Mouse (Mus musculus) kidney, embryonic 15.5 days (tissue): ENCODE measurements around the gene Heatr5a. TPM values are rescaled to one million over a fixed set of nuclear protein-coding genes. Genes with fewer than 3 reads are reported as not detected.

Experiments used
- ATAC-seq: fragments of 200-750 bp; cut with Nextera tagmentation; replicated peaks from 2 replicates; pipeline ENCODE4 v1.8.0; 2017; ENCODE audit warnings: moderate TSS enrichment; ENCODE audit not compliant: low FRiP score
- H3K27ac ChIP-seq: fragments of 300-500 bp; sonication (generic); 2 replicates; pipeline ENCODE4 v1.5.1; 2015; ENCODE audit warnings: mild to moderate bottlenecking, inconsistent platforms
- H3K27me3 ChIP-seq: fragments of 300-500 bp; sonication (generic); 2 replicates; pipeline ENCODE4 v1.6.1; 2015; ENCODE audit warnings: inconsistent platforms
- H3K36me3 ChIP-seq: fragments of 300-500 bp; sonication (generic); 2 replicates; pipeline ENCODE4 v1.6.1; 2015; ENCODE audit warnings: inconsistent platforms
- H3K4me1 ChIP-seq: fragments of 300-500 bp; sonication (generic); 2 replicates; pipeline ENCODE4 v1.6.1; 2015; ENCODE audit warnings: inconsistent platforms
- H3K4me2 ChIP-seq: fragments of 300-500 bp; sonication (generic); 2 replicates; pipeline ENCODE4 v1.6.1; 2015; ENCODE audit warnings: moderate library complexity, mild to moderate bottlenecking, inconsistent platforms
- H3K4me3 ChIP-seq: fragments of 300-500 bp; sonication (generic); replicated peaks from 2 replicates; pipeline ENCODE4 v1.5.1; 2015; ENCODE audit warnings: mild to moderate bottlenecking, inconsistent platforms
- H3K9ac ChIP-seq: fragments of 300-500 bp; sonication (generic); 2 replicates; pipeline ENCODE4 v1.6.1; 2015; ENCODE audit warnings: mild to moderate bottlenecking, inconsistent platforms
- H3K9me3 ChIP-seq: fragments of 300-500 bp; sonication (generic); replicated peaks from 2 replicates; pipeline ENCODE4 v1.6.1; 2016; ENCODE audit warnings: inconsistent platforms
- WGBS: fragments of 180-500 bp; shearing (Covaris S2); methylation state at CpG from one replicate; pipeline ENCODE4 v1.1.7; 2015; ENCODE audit warnings: mixed read lengths; 5-methylcytosine and 5-hydroxymethylcytosine counted together
- polyA plus RNA-seq: library from polyadenylated mRNA; unstranded; fragments of >200 nt; fragmentation: Nextera tagmentation; extraction: Ambion mirVana; gene quantifications from 2 replicates; pipeline ENCODE4 v1.2.1, GENCODE M21; 2015

The Heatr5a gene
- polyA plus RNA-seq = 9.6 and 11.0 TPM in 2 replicates

DNA sequence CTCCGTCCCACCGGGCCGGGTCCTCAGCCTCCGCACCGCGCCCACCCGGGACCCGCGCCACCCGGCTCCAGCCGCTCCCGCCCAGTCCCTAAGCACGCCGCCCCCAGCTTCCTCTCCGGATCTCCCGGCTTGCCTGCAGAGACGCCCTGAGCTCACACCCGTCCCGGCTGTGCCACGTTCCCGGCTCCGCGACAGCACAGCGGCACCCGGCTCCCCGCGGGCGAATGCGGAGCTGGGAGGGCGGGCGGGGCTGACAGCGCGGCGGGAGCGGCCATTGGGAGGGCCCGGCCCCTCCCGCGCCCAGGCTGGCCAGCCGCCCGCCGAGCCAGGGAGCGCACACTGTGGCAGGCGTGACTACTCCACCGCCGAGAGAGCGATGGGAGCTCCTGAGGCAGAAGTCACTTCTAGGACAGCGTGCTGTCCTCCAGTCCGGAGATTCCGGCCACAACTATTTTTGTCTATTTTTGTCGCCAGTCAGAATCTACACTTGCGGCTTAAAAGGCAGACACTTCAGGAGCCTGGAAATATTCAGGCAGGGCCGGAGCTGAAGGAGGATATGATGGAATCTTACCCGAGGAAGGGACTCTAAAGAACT lies at the start of gene Heatr5a:
TSS of gene Heatr5a (minus strand) at position 252 of the 595 bp plus-strand sequence.
- Histone ChIP-seq H3K27ac (peak within 1 kb of the TSS; percentile 91), H3K9ac (peak within 1 kb of the TSS; percentile 77), H3K36me3 (no peaks in the 10 kb centered on the region), H3K4me3 (peak within 1 kb of the TSS; percentile 81), H3K4me2 (peak within 1 kb of the TSS; percentile 53), H3K9me3 (no peaks in the 10 kb centered on the region), H3K27me3 (no peaks in the 10 kb centered on the region), H3K4me1 (peaks cover 8% of the 10 kb centered on the region)
- WGBS = 2% methylated on average over 53 of the region's 53 CpGs
- ATAC-seq = peak; percentile 98

DNA sequence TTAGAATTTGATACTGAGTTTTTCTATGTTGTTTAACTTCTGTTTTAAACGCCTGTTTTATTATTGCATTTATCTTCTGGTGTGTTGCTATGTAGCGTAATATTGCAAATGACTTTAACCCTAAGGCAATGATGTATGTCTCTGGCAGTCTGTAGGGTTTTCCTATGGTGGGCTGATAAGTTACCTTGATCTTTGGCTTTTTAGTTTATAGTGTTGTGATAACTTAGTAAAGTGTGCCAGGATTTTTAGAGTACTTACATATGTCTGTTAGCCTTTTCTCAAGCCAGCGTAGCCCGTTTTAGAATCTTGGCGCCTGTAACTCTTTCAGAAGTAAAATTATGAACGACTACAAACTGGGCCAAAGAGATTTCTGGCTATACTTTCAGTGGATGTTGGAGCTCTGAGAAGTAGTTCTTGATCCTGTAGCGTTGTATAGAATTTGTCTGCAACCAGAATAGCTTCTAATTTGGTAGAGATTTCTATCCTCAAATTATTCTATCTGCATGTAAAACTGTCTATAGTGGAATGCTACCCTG lies 43.4 kb upstream of the Heatr5a start:
- no peak overlapping the region for H3K9ac ChIP-seq
- peaks cover 7% of the 10 kb centered on the region for H3K4me1 ChIP-seq
- no peak overlapping the region for H3K27ac ChIP-seq
- H3K36me3 ChIP-seq = no peaks in the 10 kb centered on the region
- no peak overlapping the region for H3K4me2 ChIP-seq
- WGBS = 66% methylated on average over 7 of the region's 7 CpGs
- no peaks in the 10 kb centered on the region for H3K27me3 ChIP-seq
- no peaks in the 10 kb centered on the region for H3K9me3 ChIP-seq
- no peak overlapping the region for H3K4me3 ChIP-seq
- no peak for ATAC-seq

DNA sequence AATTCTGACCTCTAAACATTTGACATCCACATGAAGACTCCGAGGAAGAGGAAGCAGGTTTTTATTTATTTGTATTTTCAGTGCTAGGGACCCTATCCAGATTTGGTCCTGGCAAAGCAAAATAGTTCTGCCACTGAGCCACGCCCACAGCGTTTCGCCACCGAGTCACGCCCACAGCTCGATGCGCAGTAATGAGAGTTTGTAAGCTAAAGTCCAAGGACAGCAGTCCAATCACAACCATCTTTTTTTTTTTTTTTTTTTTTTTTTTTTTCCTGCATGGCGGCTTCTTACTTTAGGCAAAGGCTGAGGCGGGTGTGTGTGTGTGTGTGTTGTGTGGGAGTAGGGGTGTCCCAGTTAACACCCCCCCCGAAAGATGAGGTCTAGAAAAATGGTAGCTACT lies 42.9 kb upstream of the Heatr5a start:
- Histone ChIP-seq H3K4me1 (peaks cover 7% of the 10 kb centered on the region), H3K9ac (no peak overlapping the region), H3K4me3 (no peak overlapping the region), H3K4me2 (no peak overlapping the region), H3K36me3 (no peaks in the 10 kb centered on the region), H3K27me3 (no peaks in the 10 kb centered on the region), H3K27ac (no peak overlapping the region), H3K9me3 (no peaks in the 10 kb centered on the region)
- no peak for ATAC-seq
- WGBS = 79% methylated on average over 11 of the region's 11 CpGs

DNA sequence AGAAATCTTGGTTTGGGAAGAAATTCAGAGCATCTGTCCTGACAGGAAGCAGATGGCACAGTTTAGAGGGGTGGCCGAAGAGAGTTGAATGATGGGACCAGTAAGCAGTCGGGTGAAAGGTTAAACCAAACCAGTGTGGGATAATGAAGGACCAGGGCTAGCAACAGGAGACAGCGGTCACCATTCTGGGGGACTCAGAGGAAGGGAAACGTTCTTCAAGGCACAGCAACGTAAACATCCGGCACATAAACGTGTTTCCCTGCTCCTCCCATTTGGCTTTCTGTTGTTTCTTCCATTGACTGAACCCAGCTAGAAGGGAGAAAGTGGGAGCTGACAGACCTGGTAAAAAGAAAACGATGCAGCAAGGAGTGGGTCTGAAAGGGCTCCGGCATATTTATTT lies 42.2 kb upstream of the Heatr5a start:
- Histone ChIP-seq H3K4me3 (no peak overlapping the region), H3K27me3 (no peaks in the 10 kb centered on the region), H3K36me3 (no peaks in the 10 kb centered on the region), H3K4me1 (peaks cover 7% of the 10 kb centered on the region), H3K9ac (no peak overlapping the region), H3K9me3 (no peaks in the 10 kb centered on the region), H3K27ac (no peak overlapping the region), H3K4me2 (peak overlapping the region; percentile 38)
- WGBS = 16% methylated on average over 9 of the region's 9 CpGs
- ATAC-seq = no peak

DNA sequence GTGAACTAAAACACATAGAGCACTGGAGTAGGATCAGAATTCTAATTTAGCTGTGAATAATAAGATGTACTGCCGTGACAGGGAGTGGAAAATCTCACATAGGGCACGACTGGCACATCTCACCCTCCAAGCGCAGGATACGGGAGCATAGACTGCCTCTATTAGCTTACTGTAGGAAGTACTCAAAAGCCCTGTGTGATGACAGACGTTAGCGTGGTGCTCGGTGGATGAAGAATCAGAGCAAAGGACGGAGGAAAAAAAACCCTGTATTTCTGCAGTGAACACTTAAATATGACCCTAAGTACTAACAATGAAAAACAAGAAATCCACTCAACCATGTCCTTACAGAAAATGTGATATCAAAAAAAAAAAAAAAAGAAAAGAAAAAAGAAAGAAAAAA lies 41.0 kb upstream of the Heatr5a start:
- Histone ChIP-seq H3K9me3 (no peaks in the 10 kb centered on the region), H3K36me3 (no peaks in the 10 kb centered on the region), H3K27me3 (no peaks in the 10 kb centered on the region), H3K27ac (no peak overlapping the region), H3K4me3 (no peak overlapping the region), H3K9ac (no peak overlapping the region), H3K4me1 (peaks cover 7% of the 10 kb centered on the region), H3K4me2 (no peak overlapping the region)
- ATAC-seq = no peak
- 74% methylated on average over 8 of the region's 8 CpGs for WGBS

DNA sequence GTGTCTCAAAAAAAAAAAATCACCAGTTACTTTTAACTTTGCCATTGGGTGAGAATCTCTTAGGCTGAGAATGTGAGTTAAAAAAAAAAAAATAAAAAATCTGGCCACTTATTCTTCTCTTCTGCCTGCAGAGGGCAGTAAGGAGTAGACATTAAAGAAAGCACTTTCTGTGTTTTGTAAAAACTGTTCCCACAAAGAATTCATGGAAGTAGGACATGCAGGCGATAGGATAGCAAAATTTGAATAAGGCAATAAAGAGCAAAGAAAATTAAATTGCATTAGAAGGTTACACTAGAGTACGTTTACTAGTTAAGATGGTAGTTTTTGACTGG lies 39.5 kb upstream of the Heatr5a start:
- 71% methylated on average over 2 of the region's 2 CpGs for WGBS
- no peaks in the 10 kb centered on the region for H3K36me3 ChIP-seq
- no peak for ATAC-seq
- no peak overlapping the region for H3K9ac ChIP-seq
- no peaks in the 10 kb centered on the region for H3K27me3 ChIP-seq
- no peak overlapping the region for H3K27ac ChIP-seq
- H3K4me2 ChIP-seq = no peak overlapping the region
- H3K4me1 ChIP-seq = peaks cover 11% of the 10 kb centered on the region
- no peak overlapping the region for H3K4me3 ChIP-seq
- H3K9me3 ChIP-seq = no peaks in the 10 kb centered on the region

DNA sequence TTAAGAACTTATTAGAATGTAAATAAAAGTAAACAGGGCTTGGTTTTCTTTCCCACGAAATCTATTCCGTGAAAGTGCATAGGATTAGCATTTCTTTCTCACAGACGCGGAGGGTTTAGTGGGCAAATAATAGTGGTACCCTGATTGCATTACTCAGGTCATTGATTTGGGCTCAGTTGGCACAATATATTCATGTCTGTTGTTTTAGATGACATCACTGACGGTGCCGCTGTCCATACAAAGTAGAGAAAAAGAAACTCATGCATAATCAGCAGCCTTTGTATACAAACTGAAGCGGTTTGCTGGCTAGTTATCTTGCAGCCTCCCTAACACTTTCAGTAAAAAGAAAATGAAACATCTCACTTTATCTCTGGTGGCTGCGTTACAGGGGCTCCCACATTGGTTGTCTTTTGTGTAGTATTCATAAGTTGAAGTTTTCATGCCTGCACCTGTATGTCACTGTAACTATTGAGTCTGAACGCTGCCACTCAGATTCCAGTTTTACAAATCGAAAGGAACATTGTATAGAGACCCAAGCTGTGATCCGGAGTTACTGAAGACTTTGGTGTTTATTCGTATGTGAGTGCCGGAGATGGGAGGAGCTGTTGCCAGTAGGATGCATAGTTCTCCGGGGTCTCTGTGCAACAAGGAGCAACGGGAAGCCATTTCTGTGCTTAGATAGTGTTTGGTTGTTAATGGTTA lies 39.0 kb upstream of the Heatr5a start:
- Histone ChIP-seq H3K9me3 (no peaks in the 10 kb centered on the region), H3K4me1 (peaks cover 11% of the 10 kb centered on the region), H3K9ac (no peak overlapping the region), H3K27ac (no peak overlapping the region), H3K4me3 (no peak overlapping the region), H3K36me3 (no peaks in the 10 kb centered on the region), H3K4me2 (no peak overlapping the region), H3K27me3 (no peaks in the 10 kb centered on the region)
- ATAC-seq = no peak
- 72% methylated on average over 15 of the region's 15 CpGs for WGBS

DNA sequence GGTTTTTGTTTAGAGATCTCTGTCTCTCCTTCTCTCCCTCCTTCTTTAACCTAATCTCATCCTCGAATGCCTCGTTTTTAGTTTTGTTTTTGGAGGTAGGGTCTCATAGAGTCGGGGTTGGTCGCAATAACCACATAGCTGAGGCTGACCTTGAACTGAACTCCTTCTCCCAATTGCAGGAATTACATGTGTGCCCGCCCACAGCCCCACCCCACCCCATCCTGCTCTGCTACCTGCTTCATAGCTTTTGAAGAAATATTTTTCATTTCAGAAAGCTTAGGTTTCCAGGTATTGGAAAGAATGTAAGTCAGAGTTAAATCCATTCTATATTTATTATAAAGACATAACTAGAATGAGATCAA lies 35.5 kb upstream of the Heatr5a start:
- Histone ChIP-seq H3K9me3 (no peaks in the 10 kb centered on the region), H3K36me3 (no peaks in the 10 kb centered on the region; the same call in 1 of the 2 replicates), H3K27ac (0 out of 2 replicates have a peak overlapping the region, but pooled peaks have one; percentile 13), H3K4me2 (peak overlapping the region; percentile 69), H3K27me3 (no peaks in the 10 kb centered on the region), H3K9ac (no peak overlapping the region), H3K4me3 (peak overlapping the region; percentile 85), H3K4me1 (peaks cover 3% of the 10 kb centered on the region; the same call in 1 of the 2 replicates)
- peak; percentile 52 for ATAC-seq
- 49% methylated on average over 5 of the region's 5 CpGs for WGBS

DNA sequence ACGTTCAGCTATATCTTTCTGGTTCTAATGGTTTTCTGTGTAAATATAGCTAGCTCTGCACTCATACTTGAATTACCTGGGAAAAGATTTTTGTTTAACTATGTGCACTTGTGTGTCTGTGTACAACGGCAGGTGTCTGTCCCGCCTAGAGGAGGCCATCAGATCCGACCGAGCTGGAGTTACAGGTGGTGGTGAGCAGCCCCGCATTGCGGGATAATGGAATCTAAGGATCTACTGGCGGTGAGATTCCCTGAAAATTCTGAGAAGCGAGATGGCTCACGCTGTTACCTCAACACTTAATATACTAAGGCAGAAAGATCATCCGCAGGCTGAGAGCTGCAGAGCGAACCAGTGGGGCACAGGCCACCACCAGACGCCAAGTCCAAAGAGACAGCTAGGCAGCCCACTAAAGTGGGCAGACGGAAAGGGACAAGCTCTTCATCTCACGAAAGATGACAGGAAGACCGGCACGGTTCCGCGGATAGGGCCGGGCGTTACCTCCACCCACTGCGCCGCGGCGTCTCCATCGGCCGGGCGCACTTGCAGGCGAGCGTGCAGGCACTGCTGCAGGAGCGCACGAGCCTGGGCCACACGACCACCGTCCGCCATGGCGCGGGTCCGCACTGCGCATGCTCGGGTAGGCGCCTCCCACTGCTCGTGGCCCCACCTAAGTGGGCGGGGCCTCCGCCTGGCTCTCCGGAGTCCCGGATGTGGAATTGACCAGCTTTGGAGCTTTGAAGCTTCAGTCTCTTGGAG lies 34.9 kb upstream of the Heatr5a start, which contains the start of gene Dtd2:
TSS of gene Dtd2 (minus strand) at position 625 of the 756 bp plus-strand sequence.
- peak; percentile 97 for ATAC-seq
- 2% methylated on average over 46 of the region's 46 CpGs for WGBS
- Histone ChIP-seq H3K36me3 (no peaks in the 10 kb centered on the region; the same call in 1 of the 2 replicates), H3K27ac (peak within 1 kb of the TSS; percentile 80), H3K4me1 (peaks cover 3% of the 10 kb centered on the region; the same call in 1 of the 2 replicates), H3K9ac (peak within 1 kb of the TSS; percentile 77), H3K9me3 (no peaks in the 10 kb centered on the region), H3K4me2 (peak within 1 kb of the TSS; percentile 69), H3K4me3 (peak within 1 kb of the TSS; percentile 85), H3K27me3 (no peaks in the 10 kb centered on the region)

DNA sequence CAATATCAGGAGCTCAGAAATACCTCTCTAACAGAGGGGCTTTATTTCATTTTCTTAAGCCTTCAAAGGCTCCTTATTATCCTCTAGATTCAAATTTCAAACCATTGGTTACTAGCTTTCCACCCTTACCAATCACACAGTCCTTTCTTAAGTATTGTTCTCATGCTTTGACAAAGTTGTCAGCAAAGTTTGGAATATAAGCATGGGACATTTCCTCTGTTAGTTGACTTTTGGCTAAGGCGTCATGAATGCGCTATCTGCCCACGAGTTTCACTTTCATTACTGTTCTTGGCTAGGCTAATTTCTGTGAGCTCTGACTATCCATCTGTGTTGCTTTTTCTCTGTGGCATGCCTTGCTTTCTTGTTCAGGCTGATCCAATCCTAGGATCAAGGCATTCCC lies 31.6 kb upstream of the Heatr5a start:
- H3K4me1 ChIP-seq = peaks cover 3% of the 10 kb centered on the region; the same call in 1 of the 2 replicates
- no peak overlapping the region for H3K9ac ChIP-seq
- WGBS = 85% methylated on average over 3 of the region's 3 CpGs
- H3K27me3 ChIP-seq = no peaks in the 10 kb centered on the region
- no peak for ATAC-seq
- no peak overlapping the region for H3K4me2 ChIP-seq
- no peaks in the 10 kb centered on the region for H3K9me3 ChIP-seq
- no peak overlapping the region for H3K4me3 ChIP-seq
- H3K27ac ChIP-seq = no peak overlapping the region
- H3K36me3 ChIP-seq = peaks cover 21% of the 10 kb centered on the region

DNA sequence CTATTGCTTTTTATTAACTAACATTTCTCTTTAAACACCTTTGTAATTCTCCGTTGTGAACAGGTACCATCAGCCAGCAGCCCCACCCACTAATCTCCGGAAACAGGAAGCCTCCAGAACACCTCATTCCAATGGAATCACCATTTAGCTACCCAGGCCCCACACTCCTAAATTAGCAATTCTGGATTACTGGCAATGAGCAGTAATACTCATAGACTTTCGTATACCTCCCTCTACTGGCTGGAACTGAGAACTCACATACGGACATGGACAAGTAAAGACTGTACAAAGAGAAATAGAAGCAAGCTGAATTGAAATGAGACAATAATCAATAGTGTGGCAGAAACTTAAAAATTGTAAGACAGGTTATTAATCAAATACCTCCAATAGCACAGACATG lies 30.4 kb upstream of the Heatr5a start:
- ATAC-seq = no peak; the same call in 1 of the 2 replicates
- Histone ChIP-seq H3K4me2 (no peak overlapping the region), H3K9me3 (no peaks in the 10 kb centered on the region), H3K27ac (no peak overlapping the region), H3K4me1 (peaks cover 1% of the 10 kb centered on the region; the same call in 1 of the 2 replicates), H3K36me3 (peaks cover 33% of the 10 kb centered on the region), H3K27me3 (no peaks in the 10 kb centered on the region), H3K4me3 (no peak overlapping the region), H3K9ac (no peak overlapping the region)
- WGBS = 20% methylated on average over 4 of the region's 4 CpGs
